Mouse (Mus musculus) lung, adult 2 months (tissue): ENCODE data around the gene Psmc1. TPM values are rescaled to one million over a fixed set of nuclear protein-coding genes. Genes with fewer than 3 reads are reported as not detected.

ENCODE experiments used
- DNase-seq: peaks from one replicate; pipeline ENCODE4 v3.0.0; 2022
- H3K4me1 ChIP-seq: fragments of 200-500 bp; 2 replicates; pipeline ENCODE4 v1.6.1; 2011; ENCODE audit warnings: low read length; ENCODE audit not compliant: control insufficient read depth, insufficient read depth
- H3K4me3 ChIP-seq: fragments of 200-500 bp; replicated peaks from 2 replicates; pipeline ENCODE3; 2011; ENCODE audit warnings: low read depth, mild to moderate bottlenecking, control low read depth, low read length; ENCODE audit errors: extremely low read depth
- CTCF ChIP-seq: fragments of 200-500 bp; IDR thresholded peaks from 2 replicates; pipeline ENCODE4 v1.5.1; 2011; ENCODE audit warnings: mild to moderate bottlenecking, low read length, control low read depth; ENCODE audit not compliant: insufficient read depth
- POLR2A ChIP-seq: fragments of 200-500 bp; IDR thresholded peaks from 2 replicates; pipeline ENCODE4 v1.6.1; 2011; ENCODE audit warnings: low read depth, mild to moderate bottlenecking, control low read depth, low read length, borderline replicate concordance; ENCODE audit errors: extremely low read depth
- WGBS: fragments of 180-500 bp; shearing (Covaris S2); methylation state at CpG from one replicate; pipeline ENCODE4 v1.1.7; 2018; 5-methylcytosine and 5-hydroxymethylcytosine counted together
- polyA plus RNA-seq: library from polyadenylated mRNA; depleted of rRNA; stranded (reverse); fragments of >200 nt; gene quantifications from 2 replicates; pipeline ENCODE4 v1.2.3, GENCODE M21; 2012

Gene Psmc1
- polyA plus RNA-seq, 1 experiment, result 34.2 TPM

DNA sequence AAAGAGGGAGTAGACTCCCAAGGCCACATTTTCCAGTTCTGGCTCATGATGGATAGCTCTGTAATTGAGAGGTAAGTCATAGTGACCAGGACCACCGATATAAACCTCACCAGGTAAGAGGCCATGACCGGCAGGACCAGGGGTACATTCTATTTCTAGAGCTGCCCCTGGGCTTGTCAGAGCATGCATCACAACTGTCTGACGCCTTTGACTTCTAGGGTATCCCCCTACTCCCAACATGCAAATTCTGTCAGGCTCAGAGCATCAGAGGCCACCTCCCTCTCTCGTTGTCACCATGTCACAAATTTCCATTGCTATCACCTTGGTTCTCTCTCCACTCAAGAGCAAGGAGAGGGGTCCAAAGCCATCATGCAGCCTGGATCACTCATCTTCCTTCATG is 19.2 kb upstream of the Psmc1 start:
- 87% methylated on average over 4 of the region's 4 CpGs for WGBS
- Histone ChIP-seq H3K4me3 (no peak overlapping the region), H3K4me1 (no peaks in the 10 kb centered on the region)
- no peak for DNase-seq
- no peak for TF ChIP-seq POLR2A
- TF ChIP-seq CTCF, result no peak

DNA sequence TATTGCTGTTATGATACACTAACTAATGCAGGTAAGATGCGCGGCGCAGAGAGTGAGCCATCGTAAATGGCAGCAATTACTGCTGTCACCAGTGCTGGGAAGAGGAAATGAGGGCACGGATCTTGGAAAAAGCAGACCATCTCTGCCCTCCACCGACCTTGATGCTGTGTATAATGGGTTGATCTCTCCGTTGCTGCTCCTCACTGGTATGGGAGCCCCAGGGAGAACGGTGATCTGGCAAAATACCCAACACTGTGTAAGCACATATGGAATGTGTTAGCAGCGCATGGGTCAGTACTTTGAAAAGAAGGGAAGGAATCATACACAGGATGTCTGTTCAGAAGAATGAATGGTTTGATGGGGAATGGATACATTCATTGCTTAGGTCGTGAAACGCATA is 16.9 kb upstream of the Psmc1 start:
- DNase-seq, result no peak
- no peak for TF ChIP-seq POLR2A
- no peak for TF ChIP-seq CTCF
- no peaks in the 10 kb centered on the region for H3K4me1 ChIP-seq
- no peak overlapping the region for H3K4me3 ChIP-seq
- 80% methylated on average over 11 of the region's 11 CpGs for WGBS

DNA sequence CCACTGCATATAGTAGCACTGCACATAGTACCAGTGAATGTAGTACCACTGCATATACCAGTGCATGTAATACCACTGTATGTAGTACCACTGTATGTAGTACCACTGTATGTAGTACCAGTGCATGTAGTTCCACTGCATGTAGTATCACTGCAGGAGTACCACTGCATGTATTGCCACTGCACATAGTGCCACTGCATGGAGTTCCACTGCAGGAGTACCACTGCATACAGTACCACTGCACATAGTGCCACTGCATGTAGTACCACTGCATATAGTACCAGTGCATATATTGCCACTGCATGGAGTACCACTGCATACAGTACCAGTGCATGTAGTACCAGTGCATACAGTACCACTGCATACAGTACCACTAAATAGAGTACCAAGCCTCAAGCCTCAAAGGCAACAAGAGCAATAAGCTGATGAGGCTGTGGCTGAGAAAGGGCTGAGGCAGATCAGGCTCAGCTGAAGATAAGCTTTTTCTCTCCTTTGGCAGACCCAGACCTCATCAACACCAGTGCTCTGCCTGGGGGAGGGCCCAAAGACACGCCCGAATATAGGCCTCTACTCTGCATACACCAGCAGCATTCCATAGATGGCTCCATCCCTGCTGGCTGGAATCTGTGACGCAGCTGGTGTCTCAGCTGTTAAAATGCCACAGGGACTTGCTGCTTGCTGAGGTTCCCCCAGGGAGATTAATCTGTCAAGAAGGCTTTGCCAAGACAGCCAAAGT is 9.8 kb upstream of the Psmc1 start:
- DNase-seq, result no peak
- TF ChIP-seq CTCF (no peak), POLR2A (no peak)
- WGBS, result 45% methylated on average over 3 of the region's 3 CpGs
- H3K4me1 ChIP-seq, result no peaks in the 10 kb centered on the region
- no peak overlapping the region for H3K4me3 ChIP-seq

DNA sequence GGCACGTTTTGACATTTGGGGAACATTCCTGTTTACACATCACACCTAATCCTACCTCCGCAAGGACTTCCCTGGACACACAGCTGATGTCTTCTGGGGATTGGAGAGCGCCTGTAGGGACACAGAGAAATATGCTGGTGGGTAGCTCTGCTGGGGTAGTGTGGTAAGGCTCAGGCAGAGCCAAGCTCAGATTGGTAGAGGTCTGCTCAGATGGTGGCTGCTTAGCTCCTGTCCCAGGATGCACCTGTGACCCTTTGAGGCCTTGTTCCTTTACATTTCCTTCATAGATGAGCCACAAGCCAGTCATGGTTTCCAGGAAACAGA is 9.3 kb upstream of the Psmc1 start:
- Histone ChIP-seq H3K4me3 (no peak overlapping the region), H3K4me1 (no peaks in the 10 kb centered on the region)
- DNase-seq, result no peak
- WGBS, result 60% methylated on average over 3 of the region's 3 CpGs
- TF ChIP-seq CTCF, result no peak
- no peak for TF ChIP-seq POLR2A

DNA sequence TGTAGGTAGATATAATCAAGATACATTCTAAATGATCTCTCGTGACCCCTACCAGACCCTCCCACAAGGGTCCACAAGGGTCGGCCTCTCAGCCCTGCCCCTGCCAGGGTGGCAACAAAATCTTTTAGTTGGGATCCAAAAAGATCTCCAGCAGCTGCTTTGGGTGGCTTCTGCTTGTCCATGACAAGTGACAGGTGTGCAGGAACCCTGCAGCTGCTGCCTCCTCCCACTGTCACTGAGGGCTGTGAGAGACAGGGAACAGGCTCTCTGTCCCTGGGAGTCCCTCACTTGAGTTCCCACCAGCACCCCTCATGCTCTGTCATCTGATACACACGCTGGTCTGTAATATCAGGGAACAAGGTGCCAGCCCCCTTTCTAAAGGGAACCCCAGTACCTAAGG is 8.3 kb upstream of the Psmc1 start:
- Histone ChIP-seq H3K4me3 (no peak overlapping the region), H3K4me1 (no peaks in the 10 kb centered on the region)
- WGBS, result 58% methylated on average over 3 of the region's 3 CpGs
- DNase-seq, result no peak
- TF ChIP-seq CTCF (no peak), POLR2A (no peak)

DNA sequence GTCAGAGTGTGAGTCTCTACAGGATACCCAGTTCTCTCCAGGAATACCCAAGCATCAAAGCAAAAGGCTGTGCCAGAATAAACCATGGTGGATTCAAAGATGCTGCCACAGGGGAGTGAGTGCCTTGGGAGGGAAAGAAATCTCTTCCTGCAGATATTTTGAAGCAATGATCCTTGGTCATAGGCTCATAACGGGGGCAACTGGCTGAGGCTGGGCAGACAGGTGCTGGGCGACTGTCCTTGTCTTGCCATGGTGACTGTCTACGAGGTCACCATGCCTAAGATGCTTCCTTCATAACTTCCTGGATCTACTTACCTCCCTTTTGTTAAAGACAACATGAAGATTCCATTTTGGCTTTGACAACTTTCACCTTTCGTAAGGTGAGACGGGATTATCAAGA is 5.4 kb upstream of the Psmc1 start:
- WGBS, result 84% methylated on average over 5 of the region's 5 CpGs
- no peak overlapping the region for H3K4me3 ChIP-seq
- TF ChIP-seq CTCF, result no peak
- TF ChIP-seq POLR2A, result no peak

DNA sequence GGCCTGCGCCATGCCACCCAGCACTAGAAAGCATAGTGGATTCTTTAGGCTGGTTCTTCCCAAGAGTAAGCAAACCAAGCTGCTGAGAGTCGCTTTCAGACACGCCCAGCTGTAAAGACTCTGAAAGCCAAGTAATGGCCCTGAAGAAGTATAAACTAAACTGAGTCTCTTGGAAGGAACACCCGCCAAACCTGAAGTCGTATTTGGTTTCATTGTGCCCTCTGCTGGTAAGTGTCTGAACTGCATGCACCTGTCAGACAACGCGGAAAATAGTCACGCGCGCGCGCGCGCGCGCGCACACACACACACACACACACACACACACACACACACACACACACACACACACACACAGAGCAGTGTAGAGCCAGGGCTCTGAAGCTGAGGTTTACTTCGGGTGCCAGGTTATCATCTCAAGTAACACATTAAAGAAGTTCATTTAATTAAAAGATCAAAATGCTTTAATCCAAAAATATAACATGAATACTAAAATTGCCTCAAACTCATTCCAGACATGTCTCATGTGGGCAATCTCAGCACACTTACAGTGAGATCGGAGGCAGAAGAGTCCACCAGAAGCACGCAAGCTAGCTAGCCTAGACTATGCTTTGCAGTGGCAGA is 3.6 kb upstream of the Psmc1 start:
- peak; percentile 73 for DNase-seq
- Histone ChIP-seq H3K4me3 (no peak overlapping the region), H3K4me1 (peaks cover 3% of the 10 kb centered on the region; the same call in 1 of the 2 replicates)
- 12% methylated on average over 20 of the region's 20 CpGs for WGBS
- TF ChIP-seq POLR2A (no peak), CTCF (peak; percentile 66)

More for the DNA sequence above, 5.4 kb upstream of the Psmc1 start:
- no peak for DNase-seq
- no peaks in the 10 kb centered on the region for H3K4me1 ChIP-seq

DNA sequence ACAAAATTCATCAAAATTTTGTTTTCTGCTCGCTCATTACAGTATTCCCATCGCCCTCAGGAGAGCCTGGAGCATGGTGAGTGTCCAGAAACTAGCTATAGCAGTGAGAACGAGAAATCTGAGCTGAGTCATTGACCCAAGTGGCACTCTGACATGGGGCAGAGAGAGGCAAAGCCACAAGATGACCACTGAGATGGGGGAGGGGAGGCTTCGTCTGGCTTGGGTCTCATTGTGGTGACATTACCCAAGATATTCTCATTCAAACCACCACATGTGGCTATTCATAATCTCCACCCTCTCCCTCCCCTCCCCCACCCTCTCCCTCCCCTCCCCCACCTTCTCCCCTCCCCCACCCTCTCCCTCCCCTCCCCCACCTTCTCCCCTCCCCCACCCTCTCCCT is 2.5 kb upstream of the Psmc1 start:
- Histone ChIP-seq H3K4me3 (no peak overlapping the region), H3K4me1 (peaks cover 6% of the 10 kb centered on the region; the same call in 1 of the 2 replicates)
- 46% methylated on average over 4 of the region's 4 CpGs for WGBS
- DNase-seq, result no peak
- TF ChIP-seq CTCF (no peak), POLR2A (no peak)

DNA sequence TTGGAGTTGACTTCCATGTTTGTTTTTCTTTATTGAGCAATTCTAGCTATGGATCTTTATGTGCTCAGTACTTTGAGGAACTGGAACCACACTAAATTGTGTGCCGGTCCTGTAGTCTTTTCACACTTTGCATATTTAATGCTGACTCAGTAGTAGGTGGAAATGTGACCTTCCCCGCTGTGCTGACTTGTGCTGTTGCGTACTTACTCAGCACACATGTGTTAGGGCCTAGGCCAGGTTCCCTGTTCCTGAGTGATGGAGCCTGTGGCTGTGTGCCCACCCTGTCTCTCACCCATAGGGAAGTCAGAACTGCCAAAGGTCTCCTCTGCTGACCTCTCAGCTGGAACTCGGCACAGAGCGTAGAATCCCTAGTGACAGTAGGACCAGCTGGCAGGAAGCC is 6.0 kb downstream of the Psmc1 start:
- no peak for TF ChIP-seq CTCF
- WGBS, result 72% methylated on average over 5 of the region's 5 CpGs
- peaks cover 6% of the 10 kb centered on the region; the same call in 1 of the 2 replicates for H3K4me1 ChIP-seq
- H3K4me3 ChIP-seq, result no peak overlapping the region
- DNase-seq, result no peak

DNA sequence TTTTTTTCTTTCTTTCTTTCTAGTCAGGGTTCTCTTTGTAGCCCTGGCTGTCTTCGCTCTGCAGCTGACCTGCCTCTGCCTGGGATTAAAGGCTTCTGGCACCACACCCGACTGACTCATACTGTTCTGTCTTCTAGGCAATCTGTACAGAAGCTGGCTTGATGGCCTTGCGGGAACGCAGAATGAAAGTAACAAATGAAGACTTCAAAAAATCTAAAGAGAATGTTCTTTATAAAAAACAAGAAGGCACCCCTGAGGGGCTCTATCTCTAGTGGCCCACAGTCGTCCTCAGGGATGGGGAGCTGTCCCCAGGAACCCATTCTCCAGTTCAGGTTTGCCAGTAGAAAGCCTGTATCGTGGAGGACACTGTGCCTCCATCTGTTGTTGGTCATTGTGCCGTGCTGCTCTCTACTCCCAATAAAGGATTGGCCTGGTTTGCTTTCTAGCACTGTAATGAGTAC is 13.0 kb downstream of the Psmc1 start:
- WGBS, result 66% methylated on average over 7 of the region's 7 CpGs
- Histone ChIP-seq H3K4me3 (no peak overlapping the region), H3K4me1 (0 out of 2 replicates have a peak, but pooled peaks cover 5% of the 10 kb centered on the region)
- no peak for DNase-seq
- TF ChIP-seq POLR2A (no peak), CTCF (no peak)

DNA sequence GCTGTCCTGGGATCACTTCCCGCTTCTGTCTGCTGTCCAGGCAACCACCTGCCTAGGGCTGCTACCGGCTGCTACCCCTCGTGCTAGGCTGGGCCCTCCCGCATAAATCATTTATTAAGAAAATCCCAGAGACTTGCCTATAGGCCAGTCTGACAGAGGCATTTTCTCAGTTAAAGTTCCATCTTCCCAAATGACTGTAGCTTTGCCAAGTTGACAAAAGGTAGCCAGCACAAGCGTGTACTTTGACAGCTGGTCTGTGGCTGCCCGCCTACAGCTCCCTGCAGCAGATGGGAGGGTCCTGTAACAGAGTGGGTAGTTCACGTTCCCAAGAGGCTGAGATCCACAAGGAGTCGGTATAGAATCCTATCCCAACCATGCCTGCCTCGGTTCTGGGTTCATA is 13.5 kb downstream of the Psmc1 start:
- Histone ChIP-seq H3K4me1 (peaks cover 8% of the 10 kb centered on the region), H3K4me3 (no peak overlapping the region)
- no peak for DNase-seq
- 77% methylated on average over 9 of the region's 9 CpGs for WGBS
- TF ChIP-seq CTCF (no peak), POLR2A (no peak)
